Mouse (Mus musculus): ENCODE measurements around the gene Meis3.

Meis3 gene

GRCm38 (mm10) chr7:16160702-16161101 is 14.2 kb upstream of the Meis3 start:
- DNase-seq (ENCODE audit: low spot score), result no peak

GRCm38 (mm10) chr7:16161302-16161701 is 13.6 kb upstream of the Meis3 start:
- no peak for DNase-seq (ENCODE audit: low spot score)

GRCm38 (mm10) chr7:16162036-16162435 is 12.9 kb upstream of the Meis3 start:
- no peak for DNase-seq (ENCODE audit: low spot score)

GRCm38 (mm10) chr7:16172141-16172581 is 2.7 kb upstream of the Meis3 start:
- no peak for DNase-seq (ENCODE audit: low spot score)

- DNase-seq (ENCODE audit: low spot score), result no peak
These were observed 2.2 kb upstream of the Meis3 start for GRCm38 (mm10) chr7:16172586-16173140.

GRCm38 (mm10) chr7:16173146-16173545 is 1.7 kb upstream of the Meis3 start:
- DNase-seq (ENCODE audit: low spot score), result no peak

GRCm38 (mm10) chr7:16175542-16175931 is 647 bp downstream of the Meis3 start:
- no peak for DNase-seq (ENCODE audit: low spot score)

- no peak for DNase-seq (ENCODE audit: low spot score)
These were observed 3.2 kb downstream of the Meis3 start for GRCm38 (mm10) chr7:16178114-16178513.

GRCm38 (mm10) chr7:16183663-16184062 is 8.8 kb downstream of the Meis3 start:
- DNase-seq (ENCODE audit: low spot score), result no peak

- no peak for DNase-seq (ENCODE audit: low spot score)
These were observed 12.6 kb downstream of the Meis3 start for GRCm38 (mm10) chr7:16187494-16187893.

- DNase-seq (ENCODE audit: low spot score), result peak; percentile 83
These were observed 17.4 kb downstream of the Meis3 start for GRCm38 (mm10) chr7:16192315-16192714.

GRCm38 (mm10) chr7:16193702-16194101 is 18.8 kb downstream of the Meis3 start:
- no peak for DNase-seq (ENCODE audit: low spot score)

- no peak for DNase-seq (ENCODE audit: low spot score)
These were observed 21.7 kb downstream of the Meis3 start for GRCm38 (mm10) chr7:16196616-16197015.

- DNase-seq (ENCODE audit: low spot score), result no peak
These were observed 22.3 kb downstream of the Meis3 start for GRCm38 (mm10) chr7:16197166-16197565.

- DNase-seq (ENCODE audit: low spot score), result no peak
These were observed 23.6 kb downstream of the Meis3 start for GRCm38 (mm10) chr7:16198540-16198939.

GRCm38 (mm10) chr7:16201136-16201535 is 26.2 kb downstream of the Meis3 start:
- DNase-seq (ENCODE audit: low spot score), result no peak

- DNase-seq (ENCODE audit: low spot score), result no peak
These were observed 28.0 kb downstream of the Meis3 start for GRCm38 (mm10) chr7:16202756-16203504.

GRCm38 (mm10) chr7:16203505-16203903 is 28.6 kb downstream of the Meis3 start:
- DNase-seq (ENCODE audit: low spot score), result no peak

- DNase-seq (ENCODE audit: low spot score), result no peak
These were observed 29.9 kb downstream of the Meis3 start for GRCm38 (mm10) chr7:16204791-16205190.

GRCm38 (mm10) chr7:16207076-16207475 is 32.2 kb downstream of the Meis3 start:
- no peak for DNase-seq (ENCODE audit: low spot score)

GRCm38 (mm10) chr7:16207496-16207895 is 32.6 kb downstream of the Meis3 start:
- peak; percentile 51 for DNase-seq (ENCODE audit: low spot score)

GRCm38 (mm10) chr7:16208781-16209665 is 34.1 kb downstream of the Meis3 start:
- no peak for DNase-seq (ENCODE audit: low spot score)

- no peak for DNase-seq (ENCODE audit: low spot score)
These were observed 36.0 kb downstream of the Meis3 start for GRCm38 (mm10) chr7:16210862-16211365.

All from layer of hippocampus, adult 9-10 months (tissue).